Mouse (Mus musculus) CD4-positive, CD25-positive, alpha-beta regulatory T cell (primary cell): ENCODE data around the gene Krt16. TPM values are rescaled to one million over a fixed set of nuclear protein-coding genes. Genes with fewer than 3 reads are reported as not detected.

Experiments
- polyA plus RNA-seq: library from polyadenylated mRNA; unstranded; fragments of 100-300 nt; shearing (Covaris generic); gene quantifications from one replicate; pipeline ENCODE4 v1.2.1, GENCODE M21; 2017

Gene Krt16
- polyA plus RNA-seq = not detected

DNA sequence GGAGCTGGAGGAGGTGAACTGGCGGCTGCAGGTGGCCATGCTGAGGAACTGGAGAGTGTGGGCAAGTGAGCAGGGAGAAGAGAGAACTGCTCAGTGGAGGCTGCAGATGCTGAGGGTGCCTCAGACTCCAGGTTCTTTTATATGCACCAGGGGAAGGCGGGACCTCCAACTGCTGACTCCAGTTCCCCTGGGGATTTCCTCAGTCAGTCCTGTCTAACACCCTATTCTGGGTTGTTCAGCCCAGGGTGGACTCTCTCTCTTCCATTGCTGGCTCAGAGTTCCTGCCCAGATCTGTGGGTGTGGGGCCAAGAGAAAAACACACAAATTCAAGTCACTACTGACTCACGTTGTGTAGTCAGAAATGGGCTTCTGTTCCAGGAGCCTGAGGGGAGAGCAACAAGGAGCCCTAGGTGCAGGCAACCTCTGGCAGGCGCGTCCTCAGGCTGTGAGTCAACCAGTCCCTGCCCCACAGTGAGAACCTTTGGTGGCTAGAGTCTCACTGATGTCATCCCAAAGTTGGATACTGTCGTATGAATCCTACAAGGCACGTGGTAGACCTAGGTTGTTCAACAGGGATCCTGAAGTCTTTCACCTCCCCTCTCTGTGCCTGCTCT is at the start of gene Krt16:
Gene Krt16, minus strand, starts transcription at position 51 of the 614 bp plus-strand sequence.

DNA sequence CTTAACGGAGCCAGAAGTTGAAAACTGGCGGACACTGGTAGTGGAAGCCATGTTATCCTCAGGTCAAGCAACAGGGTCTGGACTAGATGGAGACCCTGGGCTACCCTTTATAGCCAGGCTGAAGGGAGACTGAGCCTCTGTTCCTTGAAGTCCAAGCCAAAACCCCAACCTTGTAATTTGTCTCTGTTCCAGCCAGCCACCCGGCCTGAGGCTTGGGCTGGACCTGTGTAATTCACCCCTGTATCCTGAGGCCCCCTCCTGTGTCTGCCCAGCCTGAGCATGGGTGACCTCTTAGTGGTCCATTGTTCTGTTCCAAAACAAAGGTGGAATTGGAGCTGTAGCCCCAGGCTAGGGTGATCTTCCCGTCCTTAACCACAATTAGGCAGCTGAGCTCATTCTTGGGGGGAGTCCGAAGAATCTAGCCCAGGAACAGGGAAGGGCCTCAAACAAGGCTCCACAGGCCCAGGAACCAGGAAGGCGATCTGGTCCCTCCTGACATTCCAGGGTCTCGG is 21.2 kb upstream of the Krt16 start, which contains the start of gene Krt42:
Gene Krt42, minus strand, starts transcription at position 51 of the 512 bp plus-strand sequence.

DNA sequence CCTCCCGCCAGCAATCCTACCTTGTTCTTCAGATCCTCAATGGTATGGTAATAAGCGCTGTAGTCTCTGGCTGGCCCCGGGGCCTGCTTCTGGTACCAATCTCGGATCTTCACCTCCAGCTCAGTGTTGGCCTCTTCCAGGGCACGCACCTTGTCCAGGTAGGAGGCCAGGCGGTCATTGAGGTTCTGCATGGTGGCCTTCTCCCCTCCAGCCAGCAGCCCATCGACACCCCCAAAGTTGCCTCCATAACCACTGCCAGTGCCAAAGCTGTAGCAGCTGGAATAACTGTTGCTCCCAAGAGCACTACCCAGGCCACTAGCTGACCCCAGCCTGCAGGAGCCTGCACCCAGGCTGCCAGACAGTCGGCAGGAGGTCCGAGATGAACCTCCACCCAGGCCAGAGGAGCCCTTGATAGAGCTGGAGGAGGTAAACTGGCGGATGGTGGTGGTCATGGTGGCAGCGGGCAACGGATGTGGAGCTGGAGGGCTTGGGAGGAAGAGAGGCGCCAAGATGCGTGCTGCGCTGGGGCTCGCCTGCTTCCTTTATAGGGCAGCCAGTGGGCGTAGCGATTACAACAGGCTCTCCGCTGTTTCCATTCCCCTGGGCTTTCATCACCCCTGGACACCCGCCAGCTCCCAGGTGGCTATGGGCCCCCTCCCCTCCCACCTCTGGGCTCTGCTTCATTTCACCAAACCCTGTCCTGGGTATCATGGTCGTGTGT is 12.0 kb upstream of the Krt16 start, which contains the start of gene Krt17:
Gene Krt17, minus strand, starts transcription at position 516 of the 721 bp plus-strand sequence.

DNA sequence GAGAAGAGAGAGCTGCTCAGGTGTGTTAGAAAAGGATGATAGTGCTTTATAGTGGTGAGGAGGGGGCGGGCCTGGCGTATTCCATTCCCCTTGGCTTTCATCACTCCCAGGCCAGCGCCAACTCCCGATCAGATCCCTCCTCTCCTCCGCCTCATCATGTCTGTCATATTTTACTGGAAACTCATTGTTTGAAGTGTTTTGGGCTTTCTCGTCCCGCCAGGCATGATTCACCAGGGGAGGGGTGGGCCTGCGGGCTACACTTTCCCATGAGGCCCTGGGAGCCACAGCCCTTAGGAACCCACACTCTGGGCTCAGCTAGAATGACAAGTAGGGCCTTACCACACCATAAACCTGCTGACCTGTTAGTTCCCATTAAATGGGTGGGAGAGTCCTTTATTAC is 41.2 kb downstream of the Krt16 start, which contains the start of gene Krt14:
Gene Krt14, minus strand, starts transcription at position 51 of the 400 bp plus-strand sequence.

Other genes with a start within 250 kb of the Krt16 start
- not detected for gene Krt33a, start 232.7 kb downstream of the Krt16 start, polyA plus RNA-seq
- gene Krt33b, start 219.0 kb downstream of the Krt16 start, polyA plus RNA-seq = not detected
- gene Krt34, start 207.3 kb downstream of the Krt16 start, polyA plus RNA-seq = not detected
- not detected for gene Krt31, start 198.4 kb downstream of the Krt16 start, polyA plus RNA-seq
- gene Krt32, start 160.7 kb downstream of the Krt16 start, polyA plus RNA-seq = not detected
- not detected for gene Krt35, start 152.7 kb downstream of the Krt16 start, polyA plus RNA-seq
- gene Krt36, start 143.3 kb downstream of the Krt16 start, polyA plus RNA-seq = not detected
- not detected for gene Krt13, start 127.3 kb downstream of the Krt16 start, polyA plus RNA-seq
- gene Krt15, start 113.0 kb downstream of the Krt16 start, polyA plus RNA-seq = not detected
- gene Krt19, start 100.2 kb downstream of the Krt16 start, polyA plus RNA-seq = not detected
- not detected for gene Krt9, start 55.7 kb downstream of the Krt16 start, polyA plus RNA-seq
- not detected for gene Krt14, start 41.4 kb downstream of the Krt16 start, polyA plus RNA-seq
- gene Krt17, start 12.1 kb upstream of the Krt16 start, polyA plus RNA-seq = 0.30 TPM
- not detected for gene Krt42, start 21.0 kb upstream of the Krt16 start, polyA plus RNA-seq
- gene Eif1, start 71.0 kb upstream of the Krt16 start, polyA plus RNA-seq = 2,424 TPM
- gene Gast, start 85.5 kb upstream of the Krt16 start, polyA plus RNA-seq = not detected
- gene Hap1, start 107.2 kb upstream of the Krt16 start, polyA plus RNA-seq = 2.1 TPM
- gene Jup, start 148.9 kb upstream of the Krt16 start, polyA plus RNA-seq = 2.8 TPM
- not detected for gene P3h4, start 165.9 kb upstream of the Krt16 start, polyA plus RNA-seq
- 0.30 TPM for gene Fkbp10, start 166.8 kb upstream of the Krt16 start, polyA plus RNA-seq
- gene Nt5c3b, start 192.9 kb upstream of the Krt16 start, polyA plus RNA-seq = 163 TPM
- 0.29 TPM for gene Klhl10, start 193.0 kb upstream of the Krt16 start, polyA plus RNA-seq
- gene Klhl11, start 223.8 kb upstream of the Krt16 start, polyA plus RNA-seq = 4.2 TPM